Mouse (Mus musculus) B cell, adult 2 months (primary cell): ENCODE measurements around the gene Casq1.

ENCODE experiments used
- DNase-seq, 2 experiments: peaks; one replicate each; pipeline ENCODE4 v3.0.0; 2022

Casq1 gene

DNA sequence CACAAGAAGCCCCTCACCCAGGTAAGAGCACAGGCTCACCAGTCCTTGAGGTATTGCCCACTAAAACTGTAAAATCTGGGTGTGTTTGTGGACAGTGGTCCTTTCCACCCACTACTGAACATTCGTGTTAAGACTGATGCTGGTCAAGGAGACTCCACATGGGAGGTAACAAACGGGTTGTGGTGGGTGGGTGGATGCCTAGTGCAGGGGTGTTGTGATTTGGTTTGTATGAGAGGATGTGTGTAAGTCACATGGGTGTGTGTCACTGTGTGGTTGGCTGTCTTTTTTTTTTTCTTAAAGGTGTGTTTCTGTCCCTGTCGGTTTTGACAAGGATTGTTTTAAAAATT is 14.0 kb downstream of the Casq1 start:
- peak; percentile 35 to 36 for DNase-seq

DNA sequence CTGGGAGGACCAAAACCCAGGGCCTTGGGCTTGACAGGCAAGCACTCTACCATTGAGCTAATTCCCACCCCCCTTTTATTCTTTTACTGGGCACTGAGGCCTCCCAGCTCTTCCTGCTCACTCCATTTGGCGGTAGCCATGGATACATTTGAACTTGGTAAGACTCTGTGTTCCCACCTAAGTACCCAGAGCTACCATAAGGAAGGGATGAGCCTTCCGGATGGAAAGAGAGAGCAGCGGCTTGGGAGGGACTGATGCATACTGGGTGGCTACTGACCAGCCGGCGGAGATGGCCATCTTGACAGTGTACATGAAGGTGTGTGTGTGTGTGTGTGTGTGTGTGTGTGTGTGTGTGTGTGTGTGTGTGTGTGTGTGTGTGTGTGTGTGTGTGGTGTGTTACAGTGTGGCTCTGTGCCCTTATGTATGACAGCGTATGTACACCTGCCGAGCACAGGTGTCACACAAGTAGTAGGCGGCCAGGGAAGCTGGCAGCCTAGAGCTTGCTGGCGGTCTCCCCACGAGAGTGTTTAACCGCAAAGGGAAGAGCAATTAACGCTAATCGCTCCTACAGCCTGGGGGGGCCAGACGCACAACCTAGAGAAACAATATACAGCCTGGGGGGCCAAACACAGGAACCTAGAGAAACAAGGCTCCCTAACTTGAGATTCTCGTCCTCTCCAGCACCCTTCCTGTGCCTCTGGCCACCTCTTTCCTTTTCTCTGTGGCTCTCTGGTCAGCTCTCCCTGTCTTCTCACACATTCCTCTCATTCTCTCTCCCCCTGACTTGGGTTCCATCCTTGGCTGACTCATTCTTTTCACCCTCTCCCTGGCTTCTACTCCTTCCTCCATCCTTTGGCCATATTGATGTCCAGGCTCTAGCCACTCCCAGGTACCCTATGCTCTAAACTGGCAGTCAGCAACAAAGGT is 14.6 kb downstream of the Casq1 start:
- no peak for DNase-seq

DNA sequence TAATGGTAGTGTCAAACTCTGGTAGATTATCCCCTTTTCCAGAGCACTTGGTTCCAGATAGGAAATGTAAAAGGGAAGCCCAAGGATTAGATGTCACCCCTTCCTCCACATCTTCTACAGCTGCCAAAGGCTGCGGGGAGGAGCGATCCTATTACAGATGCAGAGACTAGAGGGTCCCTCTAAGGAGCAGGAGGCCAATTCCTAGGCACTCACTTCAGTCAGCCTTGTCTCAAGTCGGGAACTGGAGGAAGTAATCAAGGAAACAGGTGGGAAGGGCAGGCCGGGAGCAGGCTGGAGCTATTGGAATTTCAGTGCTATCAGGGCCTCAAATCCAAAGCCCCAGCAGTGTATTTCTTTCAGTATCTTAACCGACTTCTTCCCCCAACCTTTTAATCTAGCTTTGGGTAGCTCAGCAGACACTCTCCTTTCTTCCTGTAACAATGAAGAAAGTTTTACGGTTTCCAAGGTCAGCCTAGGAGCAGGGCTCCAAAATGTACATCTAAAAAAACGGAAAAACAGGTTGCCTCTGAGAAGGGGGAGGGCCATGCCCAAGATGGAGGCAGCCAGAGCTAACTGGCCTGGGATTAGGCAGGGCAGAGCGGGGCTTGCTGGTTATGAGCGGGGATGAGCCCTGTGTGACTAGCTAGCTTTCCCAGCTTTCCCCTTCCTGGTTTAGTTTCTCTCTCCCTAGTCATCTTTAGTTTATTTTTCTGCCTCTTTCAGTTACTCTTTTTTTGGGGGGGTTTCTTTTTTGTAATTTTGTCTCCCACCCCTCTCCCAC is 15.4 kb downstream of the Casq1 start:
- DNase-seq, result no peak

DNA sequence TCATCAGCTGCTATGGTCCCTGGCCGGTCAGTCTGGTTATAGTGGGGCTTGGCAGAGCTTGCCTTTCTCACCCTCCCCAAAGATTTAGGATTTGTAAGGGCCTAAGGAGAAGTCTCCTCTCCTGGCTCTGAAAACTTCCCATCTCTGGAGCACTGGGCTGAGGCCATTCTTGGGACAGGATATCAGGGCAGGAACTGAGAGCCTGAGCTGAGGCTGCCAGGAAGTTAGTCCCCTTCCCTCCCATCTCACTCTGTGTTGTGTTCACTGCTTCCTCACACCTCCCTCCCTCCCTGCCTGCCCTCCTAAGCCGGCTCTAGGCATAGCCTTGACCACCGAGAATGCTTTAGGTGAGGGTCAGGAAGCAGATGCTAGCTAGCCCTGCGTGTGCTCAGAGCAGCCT is 16.1 kb downstream of the Casq1 start:
- no peak for DNase-seq

DNA sequence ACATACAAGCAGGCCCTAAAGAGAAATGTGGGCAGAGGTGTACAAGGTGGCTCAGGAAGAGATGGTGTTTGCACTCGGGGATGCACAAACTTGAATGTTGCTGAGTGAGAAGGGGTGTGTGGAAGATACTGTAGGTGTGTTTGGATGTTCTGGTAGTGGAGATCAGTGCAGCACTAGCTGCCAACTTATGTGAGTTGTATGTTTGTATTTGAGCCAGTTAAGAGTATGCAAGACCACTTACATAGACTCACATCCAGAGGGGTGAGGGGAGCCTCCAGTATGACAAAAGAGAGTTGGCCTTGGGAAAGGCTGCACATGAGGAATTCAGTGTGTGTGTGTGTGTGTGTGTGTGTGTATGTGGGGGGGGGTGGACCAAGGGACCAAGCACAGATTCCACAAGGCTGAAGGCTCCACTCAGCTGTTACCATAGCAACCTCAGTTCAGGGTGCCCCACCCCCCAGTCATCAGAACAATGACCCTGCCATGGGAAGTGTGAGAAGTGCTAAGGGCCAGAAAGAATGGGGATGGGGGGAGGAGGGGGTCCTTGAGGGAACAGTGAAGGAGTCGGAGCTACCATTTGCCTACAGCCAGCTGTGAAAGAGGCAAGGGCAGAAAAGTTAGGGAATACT is 16.7 kb downstream of the Casq1 start:
- DNase-seq, result no peak

DNA sequence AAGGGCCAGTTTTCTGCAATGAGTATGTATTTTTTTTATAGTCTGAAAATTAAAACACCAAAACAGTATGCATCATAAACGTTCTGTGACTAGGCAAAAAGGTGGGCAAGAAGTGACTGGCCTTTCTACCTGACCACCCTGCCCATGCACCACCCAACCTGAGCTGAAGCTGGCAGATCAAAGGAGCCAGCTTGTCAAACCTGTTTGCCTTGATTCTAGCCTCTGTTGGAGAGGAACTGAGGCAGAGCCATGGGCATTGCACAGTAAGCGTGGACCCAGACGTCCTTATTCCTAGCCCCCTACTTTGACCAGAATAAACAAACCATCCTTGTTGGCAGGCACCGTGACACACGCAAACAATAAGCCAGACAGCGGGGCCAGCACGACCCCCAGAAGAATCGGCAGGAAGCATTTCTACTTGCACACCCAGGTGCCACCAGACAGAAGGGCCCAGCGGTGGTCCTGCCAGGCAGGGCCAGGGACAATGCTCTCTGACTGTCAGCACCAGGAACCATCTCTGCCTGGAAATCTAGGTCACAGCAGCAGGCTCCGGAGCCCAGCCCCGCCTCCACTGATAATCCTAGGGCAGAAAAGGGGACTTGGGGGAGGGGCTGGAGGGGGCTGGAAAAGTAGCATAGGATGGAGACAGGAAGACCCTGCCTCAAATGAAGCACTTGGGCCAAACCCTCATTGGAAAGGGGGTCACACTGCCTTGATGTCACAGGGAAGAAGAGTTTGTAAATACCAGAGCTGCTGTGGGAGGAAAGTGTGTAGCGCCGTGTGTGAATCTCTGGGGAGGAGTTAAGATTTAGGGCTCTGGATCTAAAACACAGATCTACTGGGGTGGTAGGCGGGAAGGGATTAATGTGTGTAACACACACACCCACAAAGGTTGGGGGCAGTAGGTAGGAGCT is 17.4 kb downstream of the Casq1 start:
- no peak for DNase-seq

DNA sequence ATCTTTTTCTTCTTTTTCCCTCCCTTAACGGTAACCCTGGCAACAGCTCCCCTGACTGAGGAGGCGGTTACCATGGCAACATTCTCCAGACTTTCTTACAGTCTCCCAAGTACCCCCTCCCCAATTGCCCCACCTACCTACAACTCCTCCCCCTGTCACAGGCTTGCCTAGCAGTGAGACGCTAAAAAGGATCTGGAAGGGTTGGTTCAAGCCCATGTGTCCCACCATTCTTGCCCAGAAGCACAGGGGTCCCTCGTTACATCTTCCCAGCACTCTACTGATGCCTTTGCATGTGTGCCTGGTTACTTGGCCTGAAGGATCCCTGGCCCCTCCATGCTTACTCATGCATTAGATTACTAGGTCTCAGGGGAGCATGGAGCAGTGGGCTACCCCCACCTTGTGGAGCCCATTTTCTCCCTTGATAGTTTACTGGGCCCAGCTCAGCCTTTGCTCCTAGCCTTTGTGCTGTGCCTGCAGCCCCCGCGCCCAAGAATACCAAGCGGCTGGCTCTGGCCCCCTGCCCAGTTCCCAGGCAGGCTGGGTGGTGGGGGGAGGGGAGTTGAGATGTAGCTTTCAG is 18.7 kb downstream of the Casq1 start:
- no peak for DNase-seq

DNA sequence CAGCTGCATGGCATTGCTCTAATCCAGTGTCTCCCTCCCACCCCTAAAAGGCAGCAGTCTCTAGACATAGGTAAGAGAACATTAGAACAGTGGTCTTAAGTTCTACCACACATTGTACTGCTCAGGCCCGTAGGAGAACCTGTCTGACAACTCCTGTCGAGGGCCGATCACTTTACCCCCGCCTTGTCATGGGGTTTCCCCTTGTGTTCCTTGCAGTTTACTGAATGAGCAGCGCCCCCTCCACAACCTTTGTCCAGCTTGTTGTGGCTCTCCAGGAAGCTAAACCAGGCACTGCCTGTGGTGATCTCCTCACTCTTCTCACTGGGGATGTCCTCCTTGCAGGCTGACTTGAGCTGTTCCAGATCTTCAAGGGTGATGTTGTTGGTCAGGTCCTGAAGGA is 19.5 kb downstream of the Casq1 start:
- no peak for DNase-seq

DNA sequence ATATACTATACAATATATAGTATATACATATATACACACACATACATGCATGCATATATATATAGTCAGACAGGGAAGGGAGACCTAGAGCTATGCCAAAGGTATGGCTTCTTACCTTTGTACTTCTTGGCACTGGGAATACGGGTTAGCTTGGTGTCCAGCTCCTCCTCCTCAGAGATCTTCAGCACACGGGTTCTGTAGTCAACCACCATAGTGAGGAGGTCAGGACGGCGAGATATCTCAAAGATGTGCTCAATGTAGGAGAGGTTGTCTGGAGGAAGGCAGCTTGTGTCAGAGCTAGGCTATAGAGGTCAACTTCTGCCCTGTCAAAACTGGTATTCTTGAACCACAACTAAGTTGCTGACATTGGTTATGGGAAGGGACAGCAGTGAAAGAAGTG is 20.7 kb downstream of the Casq1 start:
- DNase-seq, result no peak

DNA sequence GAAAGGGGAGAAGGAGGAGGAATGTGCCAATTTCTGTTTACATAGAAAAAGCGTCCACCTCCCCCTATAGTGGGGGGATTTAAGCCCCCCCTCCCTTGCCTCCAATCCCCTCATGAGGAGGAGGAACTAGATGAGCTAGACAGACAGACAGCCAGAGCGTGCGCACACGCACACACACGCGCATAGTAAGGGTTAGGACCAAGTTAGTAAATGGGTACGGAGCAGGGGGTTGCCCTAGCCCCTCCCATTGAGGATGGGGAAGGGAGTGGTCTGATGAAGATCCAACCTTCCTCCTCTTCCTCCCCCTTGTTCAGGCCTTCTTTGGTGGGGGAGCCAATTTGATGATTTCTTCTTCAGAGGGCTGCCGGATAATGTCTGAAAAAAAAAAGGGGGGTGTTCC is 21.4 kb downstream of the Casq1 start:
- no peak for DNase-seq

DNA sequence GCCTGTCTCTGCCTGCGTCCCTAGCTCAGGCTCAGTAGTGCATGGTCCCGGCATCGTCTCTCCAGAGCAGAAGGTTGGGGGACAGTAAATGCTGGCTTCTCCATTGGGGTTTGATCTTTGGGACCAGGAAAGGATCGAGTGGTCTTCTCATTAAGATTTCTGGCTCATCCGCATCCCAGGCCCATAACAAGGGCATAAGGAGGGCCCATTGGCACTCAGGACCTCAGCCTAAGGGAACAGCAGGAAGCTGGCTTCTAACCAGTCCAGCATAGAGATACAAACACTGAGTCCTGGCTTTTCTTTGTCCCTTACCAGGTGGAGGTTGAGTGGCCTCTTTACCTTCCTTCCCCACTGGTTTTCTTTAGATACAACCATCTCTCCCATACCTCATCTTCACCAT is 21.8 kb downstream of the Casq1 start:
- DNase-seq, result no peak

DNA sequence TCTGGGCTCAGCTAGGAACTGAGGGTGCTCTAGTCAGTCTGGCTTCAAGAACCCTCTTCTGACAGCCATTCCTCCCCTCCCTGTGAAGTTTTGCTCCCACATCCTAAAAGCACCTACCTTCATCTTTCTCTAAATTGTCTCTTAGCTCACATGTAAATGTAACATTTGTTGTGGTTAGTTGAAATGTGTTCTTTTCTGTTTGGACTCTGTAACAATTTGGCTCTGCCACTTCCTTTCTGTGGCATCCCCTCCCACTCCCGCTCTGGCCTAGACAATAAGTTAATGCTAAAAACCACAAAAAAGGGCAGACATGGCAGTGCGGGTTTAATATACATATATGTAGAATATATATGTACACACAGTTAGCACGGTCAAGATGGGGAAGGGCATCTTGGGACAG is 22.5 kb downstream of the Casq1 start:
- no peak for DNase-seq

DNA sequence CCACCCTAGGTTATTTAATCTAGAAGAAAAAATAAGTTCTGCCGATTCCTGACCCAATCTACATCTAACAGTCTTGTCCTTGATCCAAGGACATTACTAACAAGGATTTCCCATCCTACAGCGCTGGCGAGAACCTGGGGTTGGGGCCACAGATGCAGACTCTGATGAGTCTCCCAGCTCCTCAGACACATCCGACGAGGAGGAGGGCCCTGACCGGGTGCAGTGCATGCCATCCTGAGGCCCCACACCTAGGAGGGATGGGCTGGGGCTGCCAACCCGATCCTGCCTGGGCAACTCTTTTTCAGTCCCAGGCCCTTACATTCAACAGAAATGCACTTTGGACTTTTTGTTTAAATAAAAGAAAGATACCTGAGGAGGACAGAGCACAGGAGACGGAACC is 25.2 kb downstream of the Casq1 start:
- no peak for DNase-seq

DNA sequence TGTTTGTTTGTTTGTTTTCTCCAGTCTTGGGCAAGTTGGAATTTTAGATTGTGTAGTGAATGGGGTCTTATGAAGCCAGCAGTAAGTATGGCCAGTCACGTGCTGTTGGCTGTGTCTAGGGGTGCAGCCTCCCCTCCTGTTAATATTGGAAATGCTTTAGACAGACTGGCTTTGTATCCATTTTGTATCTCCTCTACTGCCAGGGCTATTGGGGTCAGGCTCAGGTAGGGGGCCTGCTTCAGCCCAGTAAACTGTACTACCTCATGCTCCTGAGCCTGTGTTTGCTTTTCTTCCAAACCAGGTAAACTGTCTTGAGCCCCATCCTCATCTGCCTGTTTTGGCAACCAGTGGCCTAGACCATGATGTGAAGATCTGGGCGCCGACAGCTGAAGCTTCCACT is 27.5 kb downstream of the Casq1 start:
- no peak for DNase-seq

DNA sequence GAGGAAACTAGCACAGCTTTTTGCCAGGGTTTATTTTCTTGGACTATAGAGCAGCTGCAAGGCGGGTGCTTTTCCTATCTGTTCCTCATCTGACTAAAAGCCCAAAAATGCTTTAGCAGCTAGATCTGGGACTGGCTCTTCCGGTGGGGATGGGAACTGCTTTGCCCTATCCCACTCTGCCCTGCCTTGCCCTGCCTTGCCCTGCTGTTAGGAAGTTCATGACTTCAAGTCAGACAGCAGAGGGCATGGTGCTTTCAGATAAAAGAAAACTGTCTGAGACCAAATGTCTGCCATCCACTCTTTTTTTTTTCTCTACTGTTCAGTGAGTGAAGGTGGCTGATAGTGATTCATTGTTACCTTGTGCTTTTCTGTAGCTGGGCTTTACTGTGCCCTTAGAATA is 28.1 kb downstream of the Casq1 start:
- no peak for DNase-seq

DNA sequence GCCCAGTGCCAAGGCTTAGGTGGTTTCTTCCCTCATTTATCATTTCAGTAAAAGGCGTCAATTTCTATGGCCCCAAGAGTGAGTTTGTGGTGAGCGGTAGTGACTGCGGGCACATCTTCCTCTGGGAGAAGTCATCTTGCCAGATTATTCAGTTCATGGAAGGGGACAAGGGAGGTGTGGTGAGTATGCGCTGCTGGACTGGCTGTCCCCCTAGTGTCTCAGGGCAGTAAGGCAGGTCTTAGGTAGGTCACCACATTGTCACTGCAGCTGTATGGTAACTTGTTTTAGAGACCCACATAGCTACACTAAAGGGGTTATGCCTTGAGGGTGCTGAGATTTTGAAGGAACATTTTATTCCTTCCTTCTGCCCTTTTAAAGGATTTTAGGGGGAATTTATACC is 30.8 kb downstream of the Casq1 start:
- DNase-seq, result peak; percentile 20 to 26

DNA sequence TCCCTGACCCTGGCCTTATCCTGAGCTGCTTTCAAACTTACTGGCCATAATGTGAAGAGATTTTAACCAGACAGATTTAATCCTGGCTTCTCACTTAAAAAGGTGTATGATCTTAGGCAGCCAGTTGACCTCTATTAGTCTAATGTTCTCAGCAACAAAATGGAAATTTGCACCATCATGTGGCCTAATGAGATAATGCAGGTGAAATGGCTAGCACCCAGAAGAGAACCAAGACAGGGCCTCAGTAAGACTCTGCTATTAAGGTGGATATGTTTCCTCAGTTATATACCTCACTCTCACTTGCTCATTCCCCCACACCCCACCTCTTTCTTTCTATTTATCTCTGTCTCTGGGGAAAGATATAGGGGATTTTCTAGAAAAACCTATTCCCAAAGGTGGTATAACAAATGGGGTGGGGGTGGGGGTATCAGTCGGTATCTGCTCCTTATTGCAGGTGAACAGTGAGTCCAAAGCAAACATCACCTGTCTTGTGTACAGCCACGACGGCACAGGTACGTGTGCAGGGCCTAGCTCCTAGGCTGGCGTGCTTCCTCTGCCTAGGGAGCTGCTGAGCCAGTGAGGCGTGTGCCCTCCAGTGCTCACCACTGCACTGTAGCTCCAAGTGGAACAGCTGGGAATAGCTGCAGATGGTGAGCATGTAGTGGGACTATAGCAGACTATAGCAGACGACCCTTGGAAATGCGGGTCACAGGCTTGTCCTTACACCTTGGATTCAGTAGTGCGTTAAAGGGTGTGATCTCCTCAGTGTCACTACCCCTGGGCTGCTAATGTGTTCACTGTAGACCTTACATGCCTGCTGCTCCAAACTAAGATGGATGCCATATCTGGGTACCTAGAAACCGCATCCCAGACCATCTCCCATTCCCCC is 33.0 kb downstream of the Casq1 start:
- no peak for DNase-seq

DNA sequence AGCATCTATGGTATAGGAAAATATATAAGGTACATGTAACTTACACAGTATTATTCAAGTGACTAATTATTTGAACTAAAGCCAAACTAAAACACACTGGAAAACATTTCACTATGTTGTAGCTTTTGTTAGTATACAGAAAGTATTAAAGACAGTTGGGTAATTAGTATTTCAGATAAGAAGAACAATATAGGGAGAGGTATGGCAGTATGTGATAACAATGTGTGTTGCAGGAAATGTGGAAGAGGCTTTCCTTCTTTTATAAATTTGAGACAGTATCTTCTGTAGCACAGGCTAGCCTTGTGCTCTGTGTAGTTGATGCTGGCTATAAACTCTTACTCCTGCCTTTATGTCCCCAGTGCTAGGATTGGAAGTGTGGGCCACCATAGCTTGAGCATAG is 35.8 kb downstream of the Casq1 start:
- DNase-seq, result no peak

DNA sequence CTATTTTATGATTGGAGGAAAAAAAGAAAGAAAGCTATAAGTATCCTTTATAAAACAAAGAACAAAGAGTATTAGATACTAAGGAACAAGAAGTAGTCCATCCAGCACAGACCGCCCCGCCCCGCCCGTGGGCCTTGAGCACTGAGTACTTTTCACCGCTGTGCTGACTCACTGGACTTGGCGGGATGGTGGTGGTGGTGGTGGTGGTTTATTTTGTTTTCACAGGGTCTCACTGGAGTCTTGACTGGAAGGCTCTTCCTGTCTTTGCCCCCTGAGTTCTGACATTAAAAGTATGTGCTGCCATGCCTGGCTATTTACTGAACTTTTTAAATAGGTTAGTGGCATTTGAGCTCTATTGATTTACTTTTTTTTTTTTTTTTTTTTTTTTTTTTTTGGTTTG is 36.6 kb downstream of the Casq1 start:
- no peak for DNase-seq

DNA sequence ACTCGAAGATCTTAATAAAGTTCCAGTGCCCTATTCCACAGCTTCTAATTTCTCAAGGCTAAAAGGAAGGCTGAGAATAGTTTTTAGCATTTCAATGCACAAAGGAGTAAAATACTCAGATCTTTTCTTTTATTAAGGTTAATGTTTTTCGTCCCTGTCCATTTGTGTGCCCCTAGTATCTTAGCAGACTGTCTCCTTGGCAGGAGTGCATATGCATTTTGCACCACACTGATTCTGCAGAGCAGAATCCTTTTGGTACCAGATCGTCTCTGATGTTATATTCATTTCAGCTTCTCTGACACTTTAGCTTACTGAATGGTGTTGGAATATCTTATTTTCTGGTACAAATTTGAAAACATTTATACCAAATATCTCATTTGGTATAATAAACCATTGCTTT is 37.9 kb downstream of the Casq1 start:
- DNase-seq, result no peak

DNA sequence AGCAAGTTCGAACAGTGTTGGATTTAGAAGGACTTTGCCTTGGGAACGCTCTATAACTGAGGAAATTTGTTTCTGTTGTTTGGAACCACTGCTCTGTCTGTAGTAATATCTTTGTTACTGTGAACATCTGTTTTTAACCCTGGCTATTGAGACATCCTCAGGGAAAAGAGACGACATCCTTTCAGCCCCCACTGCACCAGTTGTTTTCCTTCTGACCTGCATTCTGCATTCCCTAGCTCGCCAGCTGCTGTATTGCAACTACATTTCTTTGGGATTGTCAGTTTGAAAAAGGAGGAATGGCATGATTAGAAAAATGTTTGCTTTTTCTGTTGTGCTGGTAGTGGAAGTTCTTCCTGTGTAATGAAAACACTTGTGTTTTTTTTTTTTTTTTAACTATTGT is 38.8 kb downstream of the Casq1 start:
- DNase-seq, result no peak
